Mouse (Mus musculus): ENCODE measurements around the gene Gm12695. TPM values are rescaled to one million over a fixed set of nuclear protein-coding genes. Genes with fewer than 3 reads are reported as not detected.

Gene Gm12695
- polyA plus RNA-seq, 1 experiment from 2014 or later, result 1.5 TPM

GRCm38 (mm10) chr4:96751953-96752352 is 33.0 kb downstream of the Gm12695 start:
- no peaks in the 10 kb centered on the region for H3K27me3 ChIP-seq
- H3K36me3 ChIP-seq, result no peaks in the 10 kb centered on the region
- ATAC-seq (ENCODE audit: insufficient number of reproducible peaks, low FRiP score, low TSS enrichment, low read depth), result no peak
- H3K4me1 ChIP-seq, result no peaks in the 10 kb centered on the region
- H3K4me2 ChIP-seq (replicated peaks), result no peak overlapping the region
- H3K27ac ChIP-seq (replicated peaks), result no peak overlapping the region
- no peaks in the 10 kb centered on the region for H3K9me3 ChIP-seq (replicated peaks)
- H3K9ac ChIP-seq, result no peak overlapping the region
- H3K4me3 ChIP-seq (replicated peaks), result no peak overlapping the region
- WGBS, result 31% methylated on average over 1 of the region's 1 CpGs

- no peaks in the 10 kb centered on the region for H3K27me3 ChIP-seq
- 90% methylated on average over 3 of the region's 3 CpGs for WGBS
Measured at GRCm38 (mm10) chr4:96740472-96740871, 44.5 kb downstream of the Gm12695 start.

GRCm38 (mm10) chr4:96729256-96729655 is 55.7 kb downstream of the Gm12695 start:
- Histone ChIP-seq H3K9me3 (replicated peaks) (no peaks in the 10 kb centered on the region), H3K4me3 (replicated peaks) (no peak overlapping the region), H3K4me2 (replicated peaks) (no peak overlapping the region), H3K9ac (no peak overlapping the region), H3K27ac (replicated peaks) (no peak overlapping the region), H3K27me3 (no peaks in the 10 kb centered on the region), H3K4me1 (no peaks in the 10 kb centered on the region), H3K36me3 (no peaks in the 10 kb centered on the region)
- no peak for ATAC-seq (ENCODE audit: insufficient number of reproducible peaks, low FRiP score, low TSS enrichment, low read depth)
- 14% methylated on average over 4 of the region's 4 CpGs for WGBS

More at GRCm38 (mm10) chr4:96740472-96740871, 44.5 kb downstream of the Gm12695 start:
- H3K36me3 ChIP-seq, result no peaks in the 10 kb centered on the region
- H3K4me2 ChIP-seq (replicated peaks), result no peak overlapping the region
- no peak for ATAC-seq (ENCODE audit: insufficient number of reproducible peaks, low FRiP score, low TSS enrichment, low read depth)
- H3K4me3 ChIP-seq (replicated peaks), result no peak overlapping the region
- no peak overlapping the region for H3K27ac ChIP-seq (replicated peaks)
- H3K9ac ChIP-seq, result no peak overlapping the region
- H3K4me1 ChIP-seq, result no peaks in the 10 kb centered on the region
- H3K9me3 ChIP-seq (replicated peaks), result no peaks in the 10 kb centered on the region

GRCm38 (mm10) chr4:96728211-96728610 is 56.8 kb downstream of the Gm12695 start:
- Histone ChIP-seq H3K4me1 (no peaks in the 10 kb centered on the region), H3K4me2 (replicated peaks) (no peak overlapping the region), H3K9ac (no peak overlapping the region), H3K27me3 (no peaks in the 10 kb centered on the region), H3K4me3 (replicated peaks) (no peak overlapping the region), H3K27ac (replicated peaks) (no peak overlapping the region), H3K36me3 (no peaks in the 10 kb centered on the region), H3K9me3 (replicated peaks) (no peaks in the 10 kb centered on the region)
- WGBS, result 60% methylated on average over 3 of the region's 3 CpGs
- ATAC-seq (ENCODE audit: insufficient number of reproducible peaks, low FRiP score, low TSS enrichment, low read depth), result no peak

- no peak for ATAC-seq (ENCODE audit: insufficient number of reproducible peaks, low FRiP score, low TSS enrichment, low read depth)
- no peak overlapping the region for H3K4me3 ChIP-seq (replicated peaks)
- no peak overlapping the region for H3K27ac ChIP-seq (replicated peaks)
- WGBS, result 76% methylated on average over 5 of the region's 5 CpGs
- H3K36me3 ChIP-seq, result no peaks in the 10 kb centered on the region
- H3K4me2 ChIP-seq (replicated peaks), result no peak overlapping the region
- no peaks in the 10 kb centered on the region for H3K4me1 ChIP-seq
- H3K9me3 ChIP-seq (replicated peaks), result no peaks in the 10 kb centered on the region
- H3K9ac ChIP-seq, result no peak overlapping the region
- H3K27me3 ChIP-seq, result no peaks in the 10 kb centered on the region
Measured at GRCm38 (mm10) chr4:96725415-96726055, 59.5 kb downstream of the Gm12695 start.

- ATAC-seq (ENCODE audit: insufficient number of reproducible peaks, low FRiP score, low TSS enrichment, low read depth), result no peak
- Histone ChIP-seq H3K4me1 (no peaks in the 10 kb centered on the region), H3K9me3 (replicated peaks) (no peaks in the 10 kb centered on the region), H3K4me3 (replicated peaks) (no peak overlapping the region), H3K9ac (no peak overlapping the region), H3K27ac (replicated peaks) (no peak overlapping the region), H3K27me3 (no peaks in the 10 kb centered on the region), H3K4me2 (replicated peaks) (no peak overlapping the region), H3K36me3 (no peaks in the 10 kb centered on the region)
- 89% methylated on average over 2 of the region's 2 CpGs for WGBS
Measured at GRCm38 (mm10) chr4:96722301-96722700, 62.7 kb downstream of the Gm12695 start.

GRCm38 (mm10) chr4:96718977-96719966 is 65.7 kb downstream of the Gm12695 start:
- Histone ChIP-seq H3K27me3 (no peaks in the 10 kb centered on the region), H3K4me3 (replicated peaks) (no peak overlapping the region), H3K27ac (replicated peaks) (no peak overlapping the region), H3K36me3 (no peaks in the 10 kb centered on the region), H3K4me1 (no peaks in the 10 kb centered on the region), H3K9me3 (replicated peaks) (no peaks in the 10 kb centered on the region), H3K4me2 (replicated peaks) (no peak overlapping the region), H3K9ac (no peak overlapping the region)
- WGBS, result 46% methylated on average over 4 of the region's 4 CpGs
- no peak for ATAC-seq (ENCODE audit: insufficient number of reproducible peaks, low FRiP score, low TSS enrichment, low read depth)

- no peak overlapping the region for H3K4me3 ChIP-seq (replicated peaks)
- H3K36me3 ChIP-seq, result no peaks in the 10 kb centered on the region
- H3K9ac ChIP-seq, result no peak overlapping the region
- H3K27ac ChIP-seq (replicated peaks), result no peak overlapping the region
- no peaks in the 10 kb centered on the region for H3K9me3 ChIP-seq (replicated peaks)
- H3K4me2 ChIP-seq (replicated peaks), result no peak overlapping the region
- no peaks in the 10 kb centered on the region for H3K4me1 ChIP-seq
- no peak for ATAC-seq (ENCODE audit: insufficient number of reproducible peaks, low FRiP score, low TSS enrichment, low read depth)
- H3K27me3 ChIP-seq, result no peaks in the 10 kb centered on the region
Measured at GRCm38 (mm10) chr4:96718503-96718902, 66.5 kb downstream of the Gm12695 start.

- 56% methylated on average over 2 of the region's 2 CpGs for WGBS
- H3K4me2 ChIP-seq (replicated peaks), result no peak overlapping the region
- H3K9ac ChIP-seq, result no peak overlapping the region
- no peaks in the 10 kb centered on the region for H3K9me3 ChIP-seq (replicated peaks)
- H3K4me1 ChIP-seq, result no peaks in the 10 kb centered on the region
- H3K27ac ChIP-seq (replicated peaks), result no peak overlapping the region
- H3K4me3 ChIP-seq (replicated peaks), result no peak overlapping the region
- H3K36me3 ChIP-seq, result no peaks in the 10 kb centered on the region
- no peaks in the 10 kb centered on the region for H3K27me3 ChIP-seq
- no peak for ATAC-seq (ENCODE audit: insufficient number of reproducible peaks, low FRiP score, low TSS enrichment, low read depth)
Measured at GRCm38 (mm10) chr4:96705281-96705951, 79.6 kb downstream of the Gm12695 start.

- Histone ChIP-seq H3K27ac (replicated peaks) (no peak overlapping the region), H3K27me3 (no peaks in the 10 kb centered on the region), H3K4me1 (peaks cover 15% of the 10 kb centered on the region; the same call in 1 of the 2 replicates), H3K9me3 (replicated peaks) (no peaks in the 10 kb centered on the region), H3K9ac (no peak overlapping the region), H3K36me3 (no peaks in the 10 kb centered on the region), H3K4me2 (replicated peaks) (no peak overlapping the region), H3K4me3 (replicated peaks) (no peak overlapping the region)
- 57% methylated on average over 5 of the region's 5 CpGs for WGBS
- no peak; the same call in 1 of the 2 replicates for ATAC-seq (ENCODE audit: insufficient number of reproducible peaks, low FRiP score, low TSS enrichment, low read depth)
Measured at GRCm38 (mm10) chr4:96698218-96698561, 86.8 kb downstream of the Gm12695 start.

- no peaks in the 10 kb centered on the region for H3K36me3 ChIP-seq
- no peak overlapping the region for H3K9ac ChIP-seq
- no peaks in the 10 kb centered on the region for H3K9me3 ChIP-seq (replicated peaks)
- peaks cover 15% of the 10 kb centered on the region; the same call in 1 of the 2 replicates for H3K4me1 ChIP-seq
- H3K27me3 ChIP-seq, result no peaks in the 10 kb centered on the region
- no peak overlapping the region for H3K4me2 ChIP-seq (replicated peaks)
- H3K27ac ChIP-seq (replicated peaks), result peak overlapping the region; percentile 51
- peak; percentile 60; the same call in 1 of the 2 replicates for ATAC-seq (ENCODE audit: insufficient number of reproducible peaks, low FRiP score, low TSS enrichment, low read depth)
- WGBS, result 66% methylated on average over 15 of the region's 15 CpGs
- no peak overlapping the region for H3K4me3 ChIP-seq (replicated peaks)
Measured at GRCm38 (mm10) chr4:96697511-96698217, 87.3 kb downstream of the Gm12695 start.

Data from embryonic facial prominence, embryonic 15.5 days (tissue).